Mouse (Mus musculus) hindbrain, embryonic 15.5 days (tissue): ENCODE results near the gene Arpc2. TPM values are rescaled to one million over a fixed set of nuclear protein-coding genes. Genes with fewer than 3 reads are reported as not detected.

Experiments used
- ATAC-seq: fragments of 200-750 bp; cut with Nextera tagmentation; 2 replicates; pipeline ENCODE4 v1.8.0; 2017; ENCODE audit warnings: low read depth, moderate number of reproducible peaks, moderate TSS enrichment; ENCODE audit not compliant: low FRiP score
- H3K27ac ChIP-seq: fragments of 300-500 bp; sonication (generic); replicated peaks from 2 replicates; pipeline ENCODE4 v1.5.1; 2015; ENCODE audit warnings: mild to moderate bottlenecking, inconsistent platforms
- H3K27me3 ChIP-seq: fragments of 300-500 bp; sonication (generic); 2 replicates; pipeline ENCODE4 v1.6.1; 2015; ENCODE audit warnings: control low read depth, inconsistent platforms
- H3K36me3 ChIP-seq: fragments of 300-500 bp; sonication (generic); 2 replicates; pipeline ENCODE4 v1.6.1; 2015; ENCODE audit warnings: control low read depth, inconsistent platforms
- H3K4me1 ChIP-seq: fragments of 300-500 bp; sonication (generic); replicated peaks from 2 replicates; pipeline ENCODE4 v1.6.1; 2015; ENCODE audit warnings: control low read depth, inconsistent platforms
- H3K4me2 ChIP-seq: fragments of 300-500 bp; sonication (generic); 2 replicates; pipeline ENCODE4 v1.6.1; 2015; ENCODE audit warnings: moderate library complexity, mild to moderate bottlenecking, inconsistent platforms
- H3K4me3 ChIP-seq: fragments of 300-500 bp; sonication (generic); 2 replicates; pipeline ENCODE4 v1.5.1; 2015; ENCODE audit warnings: mild to moderate bottlenecking, inconsistent platforms
- H3K9ac ChIP-seq: fragments of 300-500 bp; sonication (generic); 2 replicates; pipeline ENCODE4 v1.6.1; 2015; ENCODE audit warnings: inconsistent platforms
- H3K9me3 ChIP-seq: fragments of 300-500 bp; sonication (generic); 2 replicates; pipeline ENCODE4 v1.6.1; 2016; ENCODE audit warnings: control low read depth, inconsistent platforms
- WGBS: fragments of 180-500 bp; shearing (Covaris S2); methylation state at CpG from one replicate; pipeline ENCODE4 v1.1.7; 2015; 5-methylcytosine and 5-hydroxymethylcytosine counted together
- polyA plus RNA-seq: library from polyadenylated mRNA; unstranded; fragments of >200 nt; fragmentation: Nextera tagmentation; extraction: Ambion mirVana; gene quantifications from 2 replicates; pipeline ENCODE4 v1.2.1, GENCODE M21; 2015

Arpc2 gene
- polyA plus RNA-seq, 1 experiment from 2014 or later = 397 TPM

- Histone ChIP-seq H3K4me1 (peaks cover 40% of the 10 kb centered on the region), H3K9me3 (no peaks in the 10 kb centered on the region), H3K27ac (0 out of 2 replicates have a peak overlapping the region, but pooled peaks have one; percentile 3), H3K4me2 (no peak overlapping the region), H3K9ac (no peak overlapping the region), H3K36me3 (no peaks in the 10 kb centered on the region), H3K4me3 (no peak overlapping the region), H3K27me3 (no peaks in the 10 kb centered on the region)
- ATAC-seq = no peak
- WGBS = 82% methylated on average over 4 of the region's 4 CpGs
Measured at GRCm38 (mm10) chr1:74240832-74241231, 4.9 kb downstream of the Arpc2 start.

- H3K9me3 ChIP-seq = no peaks in the 10 kb centered on the region
- peaks cover 7% of the 10 kb centered on the region for H3K4me1 ChIP-seq
- no peak overlapping the region for H3K9ac ChIP-seq
- no peak overlapping the region for H3K4me3 ChIP-seq
- no peak for ATAC-seq
- no peaks in the 10 kb centered on the region for H3K27me3 ChIP-seq
- peaks cover 20% of the 10 kb centered on the region for H3K36me3 ChIP-seq
- 87% methylated on average over 2 of the region's 2 CpGs for WGBS
- H3K4me2 ChIP-seq = no peak overlapping the region
- H3K27ac ChIP-seq = no peak overlapping the region
Measured at GRCm38 (mm10) chr1:74245525-74245924, 9.6 kb downstream of the Arpc2 start.

- H3K9ac ChIP-seq = no peak overlapping the region
- no peak overlapping the region for H3K4me2 ChIP-seq
- peaks cover 49% of the 10 kb centered on the region for H3K36me3 ChIP-seq
- H3K9me3 ChIP-seq = no peaks in the 10 kb centered on the region
- H3K27ac ChIP-seq = no peak overlapping the region
- H3K4me3 ChIP-seq = no peak overlapping the region
- no peaks in the 10 kb centered on the region for H3K4me1 ChIP-seq
- ATAC-seq = no peak
- 83% methylated on average over 1 of the region's 1 CpGs for WGBS
- H3K27me3 ChIP-seq = no peaks in the 10 kb centered on the region
Measured at GRCm38 (mm10) chr1:74248799-74249198, 12.9 kb downstream of the Arpc2 start.

- Histone ChIP-seq H3K27ac (no peak overlapping the region), H3K9me3 (no peaks in the 10 kb centered on the region), H3K4me3 (no peak overlapping the region), H3K36me3 (peaks cover 55% of the 10 kb centered on the region), H3K27me3 (no peaks in the 10 kb centered on the region), H3K4me1 (no peaks in the 10 kb centered on the region), H3K4me2 (no peak overlapping the region), H3K9ac (no peak overlapping the region)
- ATAC-seq = no peak
- 80% methylated on average over 5 of the region's 5 CpGs for WGBS
Measured at GRCm38 (mm10) chr1:74249331-74249980, 13.6 kb downstream of the Arpc2 start.

- H3K9me3 ChIP-seq = no peaks in the 10 kb centered on the region
- no peak overlapping the region for H3K4me2 ChIP-seq
- no peak overlapping the region for H3K9ac ChIP-seq
- no peak overlapping the region for H3K27ac ChIP-seq
- H3K27me3 ChIP-seq = no peaks in the 10 kb centered on the region
- H3K4me3 ChIP-seq = no peak overlapping the region
- H3K4me1 ChIP-seq = no peaks in the 10 kb centered on the region
- WGBS = 93% methylated on average over 4 of the region's 4 CpGs
- peaks cover 60% of the 10 kb centered on the region for H3K36me3 ChIP-seq
- ATAC-seq = no peak
Measured at GRCm38 (mm10) chr1:74250096-74250495, 14.2 kb downstream of the Arpc2 start.

- 98% methylated on average over 8 of the region's 8 CpGs for WGBS
Measured at GRCm38 (mm10) chr1:74255704-74256345, 19.9 kb downstream of the Arpc2 start.

GRCm38 (mm10) chr1:74256782-74257181, 20.9 kb downstream of the Arpc2 start:
- Histone ChIP-seq H3K36me3 (peaks cover 61% of the 10 kb centered on the region), H3K4me1 (no peaks in the 10 kb centered on the region), H3K9me3 (no peaks in the 10 kb centered on the region), H3K9ac (no peak overlapping the region), H3K27me3 (no peaks in the 10 kb centered on the region), H3K27ac (no peak overlapping the region), H3K4me2 (no peak overlapping the region), H3K4me3 (no peak overlapping the region)
- WGBS = 70% methylated on average over 4 of the region's 4 CpGs
- ATAC-seq = no peak

More at GRCm38 (mm10) chr1:74255704-74256345, 19.9 kb downstream of the Arpc2 start:
- Histone ChIP-seq H3K4me1 (no peaks in the 10 kb centered on the region), H3K27me3 (no peaks in the 10 kb centered on the region), H3K9me3 (no peaks in the 10 kb centered on the region), H3K27ac (no peak overlapping the region), H3K4me3 (no peak overlapping the region), H3K36me3 (peaks cover 66% of the 10 kb centered on the region), H3K9ac (no peak overlapping the region), H3K4me2 (no peak overlapping the region)
- ATAC-seq = no peak

- WGBS = 94% methylated on average over 6 of the region's 6 CpGs
- Histone ChIP-seq H3K9ac (no peak overlapping the region), H3K27ac (no peak overlapping the region), H3K4me2 (no peak overlapping the region), H3K9me3 (no peaks in the 10 kb centered on the region), H3K4me1 (no peaks in the 10 kb centered on the region), H3K4me3 (no peak overlapping the region), H3K36me3 (peaks cover 66% of the 10 kb centered on the region), H3K27me3 (no peaks in the 10 kb centered on the region)
- ATAC-seq = no peak
Measured at GRCm38 (mm10) chr1:74262510-74262909, 26.6 kb downstream of the Arpc2 start.

- no peak for ATAC-seq
- Histone ChIP-seq H3K27me3 (no peaks in the 10 kb centered on the region), H3K4me2 (no peak overlapping the region), H3K4me3 (no peak overlapping the region), H3K9ac (no peak overlapping the region), H3K4me1 (no peaks in the 10 kb centered on the region), H3K9me3 (no peaks in the 10 kb centered on the region), H3K36me3 (peaks cover 42% of the 10 kb centered on the region), H3K27ac (no peak overlapping the region)
- 87% methylated on average over 8 of the region's 8 CpGs for WGBS
Measured at GRCm38 (mm10) chr1:74268750-74269149, 32.9 kb downstream of the Arpc2 start.

GRCm38 (mm10) chr1:74271659-74272058, 35.8 kb downstream of the Arpc2 start:
- no peak overlapping the region for H3K27ac ChIP-seq
- no peak for ATAC-seq
- H3K4me3 ChIP-seq = no peak overlapping the region
- no peak overlapping the region for H3K4me2 ChIP-seq
- no peaks in the 10 kb centered on the region for H3K9me3 ChIP-seq
- WGBS = 77% methylated on average over 4 of the region's 4 CpGs
- H3K27me3 ChIP-seq = no peaks in the 10 kb centered on the region
- H3K36me3 ChIP-seq = peaks cover 17% of the 10 kb centered on the region
- no peak overlapping the region for H3K9ac ChIP-seq
- H3K4me1 ChIP-seq = no peaks in the 10 kb centered on the region

GRCm38 (mm10) chr1:74275015-74275414, 39.1 kb downstream of the Arpc2 start:
- 53% methylated on average over 9 of the region's 9 CpGs for WGBS
- Histone ChIP-seq H3K27ac (no peak overlapping the region), H3K36me3 (peaks cover 7% of the 10 kb centered on the region), H3K4me3 (no peak overlapping the region), H3K9ac (no peak overlapping the region), H3K4me2 (no peak overlapping the region), H3K9me3 (no peaks in the 10 kb centered on the region), H3K4me1 (no peaks in the 10 kb centered on the region), H3K27me3 (no peaks in the 10 kb centered on the region)
- no peak for ATAC-seq

- 78% methylated on average over 6 of the region's 6 CpGs for WGBS
- no peak overlapping the region for H3K4me3 ChIP-seq
- no peak overlapping the region for H3K4me2 ChIP-seq
- H3K9ac ChIP-seq = no peak overlapping the region
- peaks cover 3% of the 10 kb centered on the region; the same call in 1 of the 2 replicates for H3K4me1 ChIP-seq
- peaks cover 26% of the 10 kb centered on the region for H3K36me3 ChIP-seq
- H3K9me3 ChIP-seq = no peaks in the 10 kb centered on the region
- H3K27me3 ChIP-seq = no peaks in the 10 kb centered on the region
- ATAC-seq = no peak
- H3K27ac ChIP-seq = no peak overlapping the region
Measured at GRCm38 (mm10) chr1:74277041-74277440, 41.2 kb downstream of the Arpc2 start.
